Mouse (Mus musculus): ENCODE results near the gene Nrp1. TPM values are rescaled to one million over a fixed set of nuclear protein-coding genes. Genes with fewer than 3 reads are reported as not detected.

Nrp1 gene
- polyA plus RNA-seq, 1 experiment from 2014 or later, result 50.6 TPM

DNA sequence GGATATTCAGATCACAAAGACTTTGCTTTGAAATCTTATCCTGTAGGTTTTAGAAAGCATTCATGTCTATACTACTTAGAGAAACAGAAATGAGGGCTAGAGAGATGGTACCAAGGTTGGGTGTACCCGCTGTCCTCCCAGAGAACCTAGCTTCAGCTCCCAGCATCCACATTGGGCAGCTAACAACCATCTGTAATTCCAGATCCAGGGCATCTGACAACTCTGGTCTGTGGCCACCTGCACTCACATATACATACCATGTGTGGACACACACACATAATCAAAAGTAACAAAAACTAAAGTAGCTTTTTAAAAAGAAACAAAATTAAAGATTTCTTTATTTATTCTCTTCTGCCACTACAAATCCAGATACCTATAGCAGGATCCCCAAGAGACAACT is 3.3 kb upstream of the Nrp1 start:
- ATAC-seq (ENCODE audit: insufficient number of reproducible peaks, insufficient read depth, low FRiP score, low TSS enrichment, low read depth), result no peak
- WGBS, result 84% methylated on average over 1 of the region's 1 CpGs
- H3K36me3 ChIP-seq, result no peaks in the 10 kb centered on the region

DNA sequence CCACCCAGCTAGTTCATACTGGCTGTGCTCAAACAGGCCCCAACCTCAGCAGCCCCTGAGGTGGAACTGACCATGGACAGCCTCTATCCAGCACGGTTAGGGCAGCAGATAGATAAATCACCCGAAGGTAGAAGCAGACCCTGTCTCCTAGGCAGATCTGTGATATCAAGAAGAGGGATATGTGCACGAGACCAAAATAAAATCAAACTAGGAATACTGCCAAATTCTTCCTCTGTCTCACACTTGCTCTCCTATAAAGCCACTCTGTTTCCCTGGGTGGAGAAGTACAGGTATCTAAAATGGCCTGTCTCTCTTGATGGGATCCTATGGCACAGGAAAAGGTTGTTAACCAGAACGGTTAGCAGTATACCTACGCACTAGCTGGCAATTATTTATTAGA is 2.2 kb upstream of the Nrp1 start:
- Histone ChIP-seq H3K27ac (no peak overlapping the region), H3K27me3 (peaks cover 5% of the 10 kb centered on the region), H3K4me2 (no peak overlapping the region; the same call in 1 of the 2 replicates), H3K9me3 (no peaks in the 10 kb centered on the region), H3K4me3 (replicated peaks) (no peak overlapping the region), H3K36me3 (no peaks in the 10 kb centered on the region), H3K9ac (replicated peaks) (no peak overlapping the region), H3K4me1 (replicated peaks) (peaks cover 18% of the 10 kb centered on the region)
- WGBS, result 67% methylated on average over 5 of the region's 5 CpGs
- no peak for ATAC-seq (ENCODE audit: insufficient number of reproducible peaks, insufficient read depth, low FRiP score, low TSS enrichment, low read depth)

More for the DNA sequence above, 3.3 kb upstream of the Nrp1 start:
- no peak overlapping the region for H3K27ac ChIP-seq
- peaks cover 13% of the 10 kb centered on the region for H3K4me1 ChIP-seq (replicated peaks)
- H3K4me2 ChIP-seq, result no peak overlapping the region
- H3K4me3 ChIP-seq (replicated peaks), result no peak overlapping the region
- H3K9me3 ChIP-seq, result no peaks in the 10 kb centered on the region
- peaks cover 5% of the 10 kb centered on the region for H3K27me3 ChIP-seq
- no peak overlapping the region for H3K9ac ChIP-seq (replicated peaks)

GRCm38 (mm10) chr8:128356796-128357539 is 1.4 kb upstream of the Nrp1 start:
- ATAC-seq (ENCODE audit: insufficient number of reproducible peaks, insufficient read depth, low FRiP score, low TSS enrichment, low read depth), result peak; percentile 72
- H3K36me3 ChIP-seq, result no peaks in the 10 kb centered on the region
- peak overlapping the region; percentile 76 for H3K4me3 ChIP-seq (replicated peaks)
- peak overlapping the region; percentile 62; the same call in 1 of the 2 replicates for H3K27ac ChIP-seq
- H3K4me1 ChIP-seq (replicated peaks), result peaks cover 23% of the 10 kb centered on the region
- H3K9me3 ChIP-seq, result no peaks in the 10 kb centered on the region
- H3K4me2 ChIP-seq, result peak overlapping the region; percentile 97
- 3% methylated on average over 39 of the region's 49 CpGs for WGBS
- H3K9ac ChIP-seq (replicated peaks), result peak overlapping the region; percentile 56
- peaks cover 9% of the 10 kb centered on the region for H3K27me3 ChIP-seq

- Histone ChIP-seq H3K27ac (peak overlapping the region; percentile 62; the same call in 1 of the 2 replicates), H3K4me2 (peak overlapping the region; percentile 97), H3K27me3 (peaks cover 11% of the 10 kb centered on the region)
These were observed 631 bp upstream of the Nrp1 start for GRCm38 (mm10) chr8:128357540-128358405.

DNA sequence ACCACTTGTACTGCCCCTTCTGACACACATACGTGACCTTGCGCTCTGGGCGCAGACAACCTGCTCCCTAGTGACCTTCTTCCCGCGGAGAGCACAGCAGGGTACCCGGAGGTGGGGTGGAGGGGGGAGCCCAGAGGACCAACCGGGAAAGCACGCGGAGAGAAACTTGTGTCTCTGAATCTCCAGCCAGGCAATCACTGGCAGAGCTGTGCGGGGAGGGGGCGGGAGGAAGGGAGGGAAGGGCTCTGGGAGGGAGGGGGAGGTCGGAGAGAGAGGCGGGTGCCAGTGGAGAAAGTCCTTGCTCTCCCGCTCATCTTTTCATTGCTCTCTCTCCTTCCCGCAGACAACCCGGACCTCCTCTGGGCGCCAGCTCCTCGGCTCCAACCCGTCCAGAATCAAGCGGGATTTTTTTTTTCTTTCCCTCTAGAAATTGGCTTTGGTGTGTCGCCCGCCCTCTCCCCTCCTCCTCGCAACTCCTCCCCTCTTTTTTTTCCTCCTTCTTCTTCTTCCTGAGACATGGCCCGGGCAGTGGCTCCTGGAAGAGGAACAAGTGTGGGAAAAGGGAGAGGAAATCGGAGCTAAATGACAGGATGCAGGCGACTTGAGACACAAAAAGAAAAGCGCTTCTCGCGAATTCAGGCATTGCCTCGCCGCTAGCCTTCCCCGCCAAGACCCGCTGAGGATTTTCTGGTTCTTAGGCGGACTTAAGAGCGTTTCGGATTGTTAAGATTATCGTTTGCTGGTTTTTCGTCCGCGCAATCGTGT is 534 bp downstream of the Nrp1 start:
- Histone ChIP-seq H3K9ac (replicated peaks) (peak overlapping the region; percentile 77), H3K27me3 (peaks cover 15% of the 10 kb centered on the region), H3K4me2 (peak overlapping the region; percentile 97), H3K27ac (peak overlapping the region; percentile 90), H3K4me1 (replicated peaks) (peaks cover 30% of the 10 kb centered on the region), H3K9me3 (no peaks in the 10 kb centered on the region), H3K36me3 (no peaks in the 10 kb centered on the region), H3K4me3 (replicated peaks) (peak overlapping the region; percentile 76)
- under 1% methylated on average over 39 of the region's 41 CpGs for WGBS
- ATAC-seq (ENCODE audit: insufficient number of reproducible peaks, insufficient read depth, low FRiP score, low TSS enrichment, low read depth), result no peak

More at GRCm38 (mm10) chr8:128357540-128358405, 631 bp upstream of the Nrp1 start:
- Histone ChIP-seq H3K36me3 (no peaks in the 10 kb centered on the region), H3K9ac (replicated peaks) (peak overlapping the region; percentile 77), H3K4me3 (replicated peaks) (peak overlapping the region; percentile 76), H3K9me3 (no peaks in the 10 kb centered on the region), H3K4me1 (replicated peaks) (peaks cover 26% of the 10 kb centered on the region)
- WGBS, result under 1% methylated on average over 29 of the region's 29 CpGs
- ATAC-seq (ENCODE audit: insufficient number of reproducible peaks, insufficient read depth, low FRiP score, low TSS enrichment, low read depth), result peak; percentile 35; the same call in 1 of the 2 replicates

- ATAC-seq (ENCODE audit: insufficient number of reproducible peaks, insufficient read depth, low FRiP score, low TSS enrichment, low read depth), result no peak
- under 1% methylated on average over 40 of the region's 40 CpGs for whole genome bisulfite sequencing
These were observed 1.3 kb downstream of the Nrp1 start for GRCm38 (mm10) chr8:128359521-128360318.

GRCm38 (mm10) chr8:128361343-128361870 is 3.0 kb downstream of the Nrp1 start:
- no peaks in the 10 kb centered on the region for H3K9me3 ChIP-seq
- H3K4me1 ChIP-seq (replicated peaks), result peaks cover 30% of the 10 kb centered on the region
- 17% methylated on average over 5 of the region's 5 CpGs for WGBS
- no peaks in the 10 kb centered on the region for H3K36me3 ChIP-seq
- H3K27me3 ChIP-seq, result peaks cover 10% of the 10 kb centered on the region
- H3K4me2 ChIP-seq, result peak overlapping the region; percentile 97
- no peak overlapping the region for H3K9ac ChIP-seq (replicated peaks)
- ATAC-seq (ENCODE audit: insufficient number of reproducible peaks, insufficient read depth, low FRiP score, low TSS enrichment, low read depth), result no peak
- no peak overlapping the region for H3K27ac ChIP-seq
- H3K4me3 ChIP-seq (replicated peaks), result peak overlapping the region; percentile 76

More at GRCm38 (mm10) chr8:128359521-128360318, 1.3 kb downstream of the Nrp1 start:
- Histone ChIP-seq H3K4me1 (replicated peaks) (peaks cover 30% of the 10 kb centered on the region), H3K9me3 (no peaks in the 10 kb centered on the region), H3K36me3 (no peaks in the 10 kb centered on the region), H3K27me3 (peaks cover 15% of the 10 kb centered on the region), H3K27ac (peak overlapping the region; percentile 90), H3K4me3 (replicated peaks) (peak overlapping the region; percentile 76), H3K9ac (replicated peaks) (peak overlapping the region; percentile 77), H3K4me2 (peak overlapping the region; percentile 97)

- Histone ChIP-seq H3K27me3 (peaks cover 10% of the 10 kb centered on the region), H3K36me3 (no peaks in the 10 kb centered on the region), H3K4me1 (replicated peaks) (peaks cover 26% of the 10 kb centered on the region), H3K4me3 (replicated peaks) (peak overlapping the region; percentile 15), H3K9ac (replicated peaks) (no peak overlapping the region), H3K27ac (no peak overlapping the region), H3K4me2 (peak overlapping the region; percentile 97), H3K9me3 (no peaks in the 10 kb centered on the region)
- ATAC-seq (ENCODE audit: insufficient number of reproducible peaks, insufficient read depth, low FRiP score, low TSS enrichment, low read depth), result no peak
- 7% methylated on average over 11 of the region's 11 CpGs for WGBS
These were observed 4.7 kb downstream of the Nrp1 start for GRCm38 (mm10) chr8:128362940-128363595.

DNA sequence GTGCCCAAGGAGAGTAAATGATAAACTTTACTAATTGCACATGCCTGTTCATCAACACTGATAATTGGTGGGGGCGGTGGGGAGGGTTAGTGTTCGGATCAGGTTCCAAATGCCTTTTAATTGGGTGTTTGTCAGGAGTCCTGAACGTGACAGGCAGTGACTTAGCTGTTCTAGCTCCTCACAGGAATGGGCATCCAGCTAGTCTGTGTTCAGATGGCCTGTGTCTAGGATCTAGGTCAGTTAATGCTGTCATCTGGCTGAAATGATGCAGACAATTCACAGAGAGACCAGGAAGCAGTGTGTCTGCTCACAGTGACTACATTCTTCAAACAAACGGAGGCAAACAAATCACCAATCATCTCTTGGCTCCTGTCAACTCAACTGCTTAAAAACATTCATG is 12.1 kb downstream of the Nrp1 start:
- no peak overlapping the region for H3K27ac ChIP-seq
- no peak for ATAC-seq (ENCODE audit: insufficient number of reproducible peaks, insufficient read depth, low FRiP score, low TSS enrichment, low read depth)
- WGBS, result 56% methylated on average over 4 of the region's 4 CpGs
- H3K27me3 ChIP-seq, result no peaks in the 10 kb centered on the region
- H3K9ac ChIP-seq (replicated peaks), result no peak overlapping the region
- no peak overlapping the region for H3K4me3 ChIP-seq (replicated peaks)
- H3K4me2 ChIP-seq, result no peak overlapping the region
- no peaks in the 10 kb centered on the region for H3K9me3 ChIP-seq
- H3K36me3 ChIP-seq, result no peaks in the 10 kb centered on the region
- H3K4me1 ChIP-seq (replicated peaks), result peaks cover 16% of the 10 kb centered on the region

- Histone ChIP-seq H3K36me3 (no peaks in the 10 kb centered on the region), H3K4me2 (no peak overlapping the region), H3K9me3 (no peaks in the 10 kb centered on the region), H3K4me3 (replicated peaks) (no peak overlapping the region), H3K27ac (no peak overlapping the region), H3K9ac (replicated peaks) (no peak overlapping the region), H3K27me3 (no peaks in the 10 kb centered on the region), H3K4me1 (replicated peaks) (peaks cover 19% of the 10 kb centered on the region)
- no peak for ATAC-seq (ENCODE audit: insufficient number of reproducible peaks, insufficient read depth, low FRiP score, low TSS enrichment, low read depth)
- WGBS, result 82% methylated on average over 6 of the region's 6 CpGs
These were observed 12.6 kb downstream of the Nrp1 start for GRCm38 (mm10) chr8:128371026-128371425.

Measured in limb, embryonic 12.5 days (tissue).